Mouse (Mus musculus): ENCODE results near the gene Golph3l. TPM values are rescaled to one million over a fixed set of nuclear protein-coding genes. Genes with fewer than 3 reads are reported as not detected.
"Not testable (repeated sequence)": the region's sequence is repeated elsewhere in the genome, so short reads cannot be mapped to it uniquely, and the experiment has no call there.

Gene Golph3l
- 10 to 100 TPM; 13.6 to 14.5 TPM for total RNA-seq (2021)
- long read RNA-seq, experiment 1, transcript Golph3l-207 (5 exons, 2,836 nt), result major isoform, 11 of 14 reads
- long read RNA-seq, experiment 1, partial matches to known transcripts, result 0 of 14 reads
- long read RNA-seq, experiment 1, other reads (novel, unspliced or antisense), result 3 of 14 reads
- long read RNA-seq, experiment 2, transcript Golph3l-207 (5 exons, 2,836 nt), result major isoform, 9 of 9 reads
- long read RNA-seq, experiment 2, partial matches to known transcripts, result 0 of 9 reads
- long read RNA-seq, experiment 2, other reads (novel, unspliced or antisense), result 0 of 9 reads

DNA sequence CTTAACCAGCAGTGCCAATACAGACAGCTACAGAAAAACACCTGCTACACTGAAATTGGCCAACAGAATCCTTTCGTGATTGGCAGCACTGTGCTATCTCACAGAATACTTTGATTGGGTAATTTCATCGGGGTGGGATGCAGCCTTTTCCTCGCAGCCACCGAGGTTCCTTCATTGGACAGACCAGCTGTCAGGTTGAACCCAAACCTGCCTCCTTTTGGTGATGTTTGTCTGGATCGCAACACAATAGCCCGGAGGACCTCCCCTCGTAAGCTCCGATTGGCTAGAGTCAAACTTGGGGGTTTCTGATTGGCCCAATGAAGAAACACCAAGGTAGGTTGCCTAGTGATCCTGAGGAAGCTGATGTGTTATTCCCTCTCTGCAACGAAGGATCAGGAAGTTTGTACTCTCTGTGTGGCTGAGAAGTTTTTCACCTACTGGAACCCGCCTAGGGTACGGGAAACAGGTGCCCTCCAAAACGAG is at the start of gene Golph3l:
Golph3l (plus strand) TSS at position 331 of the 483 bp plus-strand sequence.
- intact Hi-C loops (cut with DNase I; ENCODE audit: low total_unique reads), result no loop called here
- peak; percentile 90 for DNase-seq

DNA sequence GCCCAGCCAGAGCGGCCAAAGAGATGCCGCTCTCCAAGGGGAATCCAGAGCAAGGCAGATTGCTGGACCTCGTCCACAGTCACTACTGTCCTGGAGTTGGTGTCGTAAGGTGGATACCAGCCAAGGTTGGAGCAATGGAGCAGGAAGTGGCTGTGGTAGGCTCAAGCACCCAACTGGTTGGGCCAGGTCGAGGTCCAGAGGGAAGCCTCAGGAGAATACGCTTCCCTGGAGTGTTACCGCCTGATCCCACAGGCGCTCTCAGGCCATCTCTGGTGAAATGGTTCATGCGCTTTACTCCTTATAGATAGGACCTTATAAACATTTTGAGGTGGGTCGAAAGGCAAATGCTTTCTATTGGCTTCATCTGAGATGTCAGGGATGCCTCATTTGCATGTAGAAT is 49.8 kb upstream of the Golph3l start:
- intact Hi-C loops (cut with DNase I; ENCODE audit: low total_unique reads), result no loop called here
- DNase-seq, result no peak

DNA sequence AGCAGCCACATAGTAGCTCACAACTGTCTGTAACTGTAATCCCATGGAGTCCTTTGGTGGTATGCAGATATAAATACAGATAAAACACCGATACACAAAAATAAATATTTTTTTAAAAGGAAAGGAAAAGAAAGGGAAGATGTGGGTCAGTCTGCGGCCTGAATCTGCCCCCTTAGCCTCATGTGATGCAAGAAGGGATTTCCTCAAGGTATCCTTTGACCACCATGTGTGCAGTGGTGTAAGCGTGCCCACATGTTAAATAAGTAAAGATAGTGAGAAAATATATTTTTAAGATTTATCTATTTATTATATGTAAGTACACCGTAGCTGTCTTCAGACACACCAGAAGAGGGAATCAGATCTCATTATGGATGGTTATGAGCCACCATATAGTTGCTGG is 48.9 kb upstream of the Golph3l start:
- intact Hi-C loops (cut with DNase I; ENCODE audit: low total_unique reads), result no loop called here
- DNase-seq, result no peak

DNA sequence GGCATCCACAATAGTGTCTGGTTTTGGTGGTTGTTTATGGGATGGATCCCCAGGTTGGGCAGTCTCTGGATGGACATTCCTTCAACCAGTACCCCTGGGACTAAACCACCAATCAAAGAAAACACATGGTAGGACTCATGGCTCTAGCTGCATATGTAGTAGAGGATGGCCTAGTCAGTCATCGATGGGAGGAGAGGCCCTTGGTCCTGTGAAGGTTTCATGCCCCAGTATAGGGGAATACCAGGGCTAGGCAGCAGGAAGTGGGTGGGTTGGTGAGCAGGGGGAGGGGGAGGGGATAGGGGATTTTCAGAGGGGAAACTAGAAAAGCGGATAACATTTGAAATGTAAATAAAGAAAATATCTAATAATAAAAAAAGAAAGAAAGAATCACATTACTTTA is 47.5 kb upstream of the Golph3l start:
- intact Hi-C loops (cut with DNase I; ENCODE audit: low total_unique reads); DNase-seq: not testable (repeated sequence)

DNA sequence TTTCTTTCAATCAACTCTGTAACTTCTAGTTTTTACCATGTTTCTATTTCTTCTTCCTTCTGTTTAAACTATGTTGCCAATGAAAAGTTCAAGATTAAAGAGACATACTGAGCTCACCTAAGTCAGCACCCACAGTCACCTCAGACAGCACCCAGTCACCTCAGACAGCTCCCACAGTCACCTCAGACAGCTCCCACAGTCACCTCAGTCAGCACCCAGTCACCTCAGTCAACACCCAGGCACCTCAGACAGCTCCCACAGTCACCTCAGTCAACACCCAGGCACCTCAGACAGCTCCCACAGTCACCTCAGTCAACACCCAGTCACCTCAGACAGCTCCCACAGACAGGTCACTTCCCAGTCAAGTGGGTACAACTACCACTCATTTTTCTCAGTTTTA is 46.6 kb upstream of the Golph3l start:
- DNase-seq, result no peak
- intact Hi-C loops (cut with DNase I; ENCODE audit: low total_unique reads), result no loop called here

DNA sequence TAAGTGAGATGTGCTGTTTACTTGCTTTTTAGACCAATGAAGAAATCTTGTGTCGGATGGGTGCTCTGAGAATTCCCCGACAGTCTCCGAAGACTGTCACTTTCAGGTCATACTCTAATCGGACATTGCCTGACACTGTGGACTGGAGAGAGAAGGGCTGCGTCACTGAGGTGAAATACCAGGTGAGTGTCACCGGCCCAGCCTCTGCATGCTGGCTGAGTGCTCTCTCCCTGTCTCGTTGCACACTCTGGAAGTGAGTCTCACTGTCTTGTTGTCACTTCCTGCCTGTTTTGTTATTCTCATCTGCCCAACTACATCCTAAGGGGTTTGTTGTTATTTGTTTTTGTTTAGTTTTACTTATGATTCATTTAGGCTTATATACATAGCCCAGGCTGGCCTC is 45.8 kb upstream of the Golph3l start:
- DNase-seq, result no peak
- intact Hi-C loops (cut with DNase I; ENCODE audit: low total_unique reads), result no loop called here

DNA sequence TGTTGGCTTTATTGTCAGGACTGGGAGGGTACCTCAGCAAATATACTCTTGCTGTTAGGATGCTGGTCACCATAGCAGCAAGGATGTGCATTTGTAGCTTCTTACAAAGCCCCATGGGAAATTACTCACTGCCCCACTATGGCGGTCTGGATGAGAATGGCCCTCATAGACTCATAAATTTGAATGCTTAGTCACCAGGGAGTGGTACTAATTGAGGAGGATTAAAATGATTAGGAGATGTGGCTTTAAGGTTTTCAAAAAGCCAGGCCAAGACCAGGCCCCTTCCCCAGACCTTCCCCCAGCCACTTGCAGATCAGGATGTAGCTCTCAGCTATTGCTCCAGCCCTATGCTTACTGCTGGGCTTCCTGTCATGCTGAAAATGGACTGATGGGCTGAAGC is 38.6 kb upstream of the Golph3l start:
- DNase-seq, result no peak
- intact Hi-C loops (cut with DNase I; ENCODE audit: low total_unique reads), result no loop called here

DNA sequence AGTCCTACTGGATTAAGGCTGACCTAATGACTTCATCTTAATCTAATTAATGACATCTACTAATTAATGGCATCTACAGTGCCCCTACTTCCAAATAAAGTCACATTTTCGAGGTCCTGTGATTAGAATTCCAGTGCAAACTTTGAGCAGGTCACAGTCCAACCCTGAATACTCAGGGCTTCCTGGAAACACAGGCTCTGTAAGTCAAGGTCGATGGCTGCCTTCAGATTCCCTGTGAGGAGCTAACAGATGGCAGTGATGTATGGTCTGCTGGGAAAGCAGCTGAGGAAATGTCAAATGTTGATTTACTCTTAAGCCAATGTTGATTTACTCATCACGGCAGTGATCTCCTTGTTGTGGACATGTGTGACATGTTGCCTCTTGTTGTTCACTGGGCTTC is 34.7 kb upstream of the Golph3l start:
- no peak for DNase-seq
- intact Hi-C loops (cut with DNase I; ENCODE audit: low total_unique reads), result no loop called here

DNA sequence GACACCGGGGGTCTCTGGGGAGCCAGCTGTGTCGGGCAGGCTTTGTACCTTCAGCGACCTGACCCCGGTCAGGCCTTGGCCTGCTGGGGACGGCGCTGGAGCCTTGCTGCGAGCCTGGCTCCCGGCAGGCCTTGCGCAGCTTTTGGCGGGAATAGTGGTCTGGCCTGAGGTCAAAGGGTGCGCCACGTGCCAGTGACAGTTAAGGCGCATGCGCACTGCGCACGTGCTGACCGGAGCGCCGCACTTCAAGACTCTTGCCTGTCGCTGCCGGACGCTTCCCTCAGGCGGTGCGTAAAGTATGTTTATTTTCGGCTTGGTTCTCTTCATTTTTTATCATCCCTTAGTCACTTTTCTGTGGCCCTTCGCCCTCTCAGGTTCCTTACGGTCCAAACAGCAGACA is 29.3 kb upstream of the Golph3l start, which contains the start of gene Hormad1:
Hormad1 (plus strand) TSS at position 241 of the 400 bp plus-strand sequence.
- no peak for DNase-seq
- intact Hi-C loops (cut with DNase I; ENCODE audit: low total_unique reads), result no loop called here

DNA sequence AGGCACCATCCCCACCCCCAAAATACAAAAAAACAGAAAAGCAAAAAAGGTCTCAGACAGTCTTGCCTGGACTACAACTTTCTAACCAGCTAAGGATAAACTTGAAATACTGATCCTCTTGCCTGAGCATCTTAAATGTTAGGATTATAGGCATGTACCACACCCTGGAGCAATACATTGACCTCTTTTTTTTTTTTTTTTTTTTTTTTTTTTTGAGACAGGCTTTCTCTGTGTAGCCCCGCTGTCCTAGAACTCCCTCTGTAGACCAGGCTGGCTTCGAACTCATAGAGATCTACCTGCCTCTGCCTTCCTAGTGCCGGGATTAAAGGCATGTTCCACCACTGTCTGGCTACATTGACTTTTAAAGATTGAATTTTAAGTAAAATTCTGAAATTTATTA is 28.0 kb upstream of the Golph3l start:
- DNase-seq, result no peak
- intact Hi-C loops (cut with DNase I; ENCODE audit: low total_unique reads), result no loop called here

DNA sequence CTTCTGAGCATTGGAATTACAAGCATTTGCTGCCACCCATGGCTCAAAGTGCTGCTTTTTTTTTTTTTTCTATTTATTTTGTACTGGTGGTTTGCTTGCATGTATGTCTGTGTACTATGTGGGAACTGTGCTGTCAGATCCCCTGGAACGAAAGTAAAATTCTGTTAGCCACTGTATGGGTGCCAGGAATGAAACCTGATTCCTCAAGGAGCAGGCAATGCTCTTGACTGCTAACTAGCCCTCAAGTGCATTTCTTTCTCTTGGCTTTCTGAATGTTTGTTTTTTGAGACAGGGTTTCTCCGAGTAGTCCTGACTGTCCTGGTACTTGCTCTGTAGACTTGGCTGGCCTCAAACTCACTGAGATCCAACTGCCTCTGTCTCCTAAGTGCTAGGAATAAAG is 26.9 kb upstream of the Golph3l start:
- no peak for DNase-seq
- intact Hi-C loops (cut with DNase I; ENCODE audit: low total_unique reads), result no loop called here

DNA sequence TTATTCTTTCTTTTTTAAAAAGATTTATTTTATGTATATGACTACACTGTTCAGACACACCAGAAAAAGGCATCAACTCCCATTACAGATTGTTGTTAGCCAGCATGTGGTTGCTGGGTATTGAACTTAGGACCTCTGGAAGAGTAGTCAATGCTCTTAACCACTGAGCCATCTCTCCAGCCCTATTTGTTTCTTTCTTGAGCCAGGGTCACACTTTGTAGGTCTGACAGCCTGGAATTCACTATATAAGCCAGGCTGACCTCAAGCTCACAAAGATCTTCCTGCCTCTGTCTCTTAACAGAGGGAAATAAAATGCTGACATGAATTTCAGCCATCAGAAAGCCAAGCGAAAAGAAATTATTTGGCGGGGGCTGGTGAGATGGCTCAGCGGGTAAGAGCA is 19.1 kb upstream of the Golph3l start:
- DNase-seq, result no peak
- intact Hi-C loops (cut with DNase I; ENCODE audit: low total_unique reads), result no loop called here

DNA sequence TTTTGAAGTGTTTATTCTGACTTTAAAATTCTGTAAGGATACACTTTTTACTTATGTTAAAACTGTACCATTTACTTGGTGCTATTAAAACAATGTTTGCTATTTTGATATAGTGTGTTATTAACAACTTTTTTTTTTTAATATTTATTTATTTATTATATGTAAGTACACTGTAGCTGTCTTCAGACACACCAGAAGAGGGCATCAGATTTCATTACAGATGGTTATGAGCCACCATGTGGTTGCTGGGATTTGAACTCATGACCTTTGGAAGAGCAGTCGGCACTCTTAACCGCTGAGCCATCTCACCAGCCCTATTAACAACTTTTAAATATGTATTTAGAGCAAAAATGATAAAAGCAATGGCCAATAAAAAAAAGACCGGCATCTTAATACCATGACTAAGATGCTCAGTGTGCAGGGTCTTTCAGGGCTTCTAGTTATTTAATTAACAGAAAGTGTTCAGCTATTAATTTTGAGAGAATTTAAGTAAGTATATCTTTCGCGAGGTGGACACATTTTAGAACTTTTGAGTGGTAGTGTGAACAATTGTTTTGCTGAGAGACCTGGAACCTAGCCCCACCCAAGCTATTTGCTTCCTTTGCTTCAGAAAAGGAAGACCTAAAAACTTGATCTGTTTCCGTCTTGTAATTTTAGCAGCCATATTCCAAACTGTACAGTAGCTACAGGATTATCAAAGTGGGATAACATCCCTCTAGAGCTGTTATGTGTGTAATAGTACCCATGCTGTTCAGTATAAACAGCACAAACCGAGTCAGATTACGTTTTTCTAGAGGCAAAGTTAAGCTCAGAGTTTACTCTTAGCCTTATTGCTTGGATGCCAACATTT is 755 bp upstream of the Golph3l start:
- DNase-seq, result no peak

DNA sequence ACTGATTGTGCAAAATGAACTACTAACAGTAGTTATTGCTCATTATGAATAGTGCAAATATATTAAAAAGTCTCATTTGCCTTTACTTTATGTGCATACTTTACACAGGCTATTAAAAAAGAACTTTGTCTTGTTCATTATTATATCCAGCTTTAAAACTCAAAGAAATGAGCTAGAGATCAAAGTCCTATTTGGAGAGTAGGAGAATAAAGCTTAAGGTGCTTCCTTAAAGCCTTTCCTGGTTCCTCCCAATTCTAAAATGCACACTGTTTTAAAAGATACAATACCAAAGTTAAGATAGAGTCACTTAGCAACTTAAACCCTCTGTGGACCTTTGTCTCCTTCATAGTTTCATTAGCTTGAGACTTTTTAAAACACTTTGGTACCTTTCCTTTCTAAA is 10.0 kb downstream of the Golph3l start:
- DNase-seq, result no peak

More for the DNA sequence above, 755 bp upstream of the Golph3l start:
- intact Hi-C loops (cut with DNase I; ENCODE audit: low total_unique reads), result no loop called here

DNA sequence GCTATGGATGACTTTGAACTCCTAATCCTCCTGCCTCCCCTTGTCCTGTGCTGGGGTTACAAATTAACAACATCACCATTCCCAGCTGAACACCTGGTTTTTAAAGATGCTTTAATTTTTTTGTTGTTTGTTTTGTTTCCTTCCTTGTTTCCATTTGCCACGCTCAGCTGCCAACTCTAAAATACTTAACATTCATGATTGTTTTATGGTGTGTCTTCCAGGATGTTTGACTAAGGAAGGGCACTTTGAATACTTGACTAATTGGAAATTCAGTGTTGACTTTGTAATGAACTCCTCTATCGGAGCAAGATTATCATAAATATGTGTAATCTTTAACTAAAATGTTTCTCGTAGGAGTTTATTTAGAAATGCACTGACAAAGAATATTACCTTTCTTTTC is 12.6 kb downstream of the Golph3l start:
- intact Hi-C loops (cut with DNase I; ENCODE audit: low total_unique reads), result no loop called here
- no peak for DNase-seq

More for the DNA sequence above, 10.0 kb downstream of the Golph3l start:
- intact Hi-C loops (cut with DNase I; ENCODE audit: low total_unique reads), result no loop called here

DNA sequence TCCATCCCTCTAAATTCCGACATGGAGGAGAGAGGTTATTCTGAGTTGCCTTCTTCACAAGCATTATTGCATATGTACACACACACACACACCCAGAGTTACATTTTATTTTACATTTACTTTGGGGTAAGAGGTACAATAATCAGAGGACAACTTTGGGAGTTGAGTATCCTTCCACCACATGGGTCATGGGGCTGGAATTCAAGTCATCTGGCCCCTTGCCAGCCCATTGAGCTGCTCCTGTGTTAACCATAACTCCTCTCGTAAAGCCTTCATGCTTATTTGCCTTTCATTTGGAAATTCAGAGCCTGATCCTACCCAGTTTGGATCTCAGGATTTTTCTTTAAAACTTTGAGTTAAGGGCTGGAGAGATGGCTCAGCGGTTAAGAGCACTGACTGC is 17.4 kb downstream of the Golph3l start:
- DNase-seq, result no peak
- intact Hi-C loops (cut with DNase I; ENCODE audit: low total_unique reads), result no loop called here

DNA sequence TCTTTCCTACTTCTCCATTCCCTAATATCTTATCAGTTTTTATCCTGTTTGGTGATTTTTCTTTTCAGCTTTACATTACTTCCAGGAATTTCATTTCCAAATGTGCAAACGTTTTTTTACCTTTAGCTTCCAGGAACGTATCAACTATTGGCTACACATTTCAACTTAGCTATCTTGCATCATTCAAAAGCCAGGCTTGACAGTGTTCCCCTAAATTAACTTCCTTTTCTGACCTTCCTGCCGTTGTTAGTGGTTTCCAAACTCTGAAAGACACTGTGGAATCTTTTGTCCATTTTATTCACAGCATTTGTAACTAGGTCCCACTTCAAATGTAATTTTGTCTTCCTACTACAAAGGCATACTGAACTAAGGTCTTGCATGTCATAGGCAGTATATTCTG is 20.5 kb downstream of the Golph3l start:
- intact Hi-C loops (cut with DNase I; ENCODE audit: low total_unique reads), result no loop called here
- DNase-seq, result no peak

DNA sequence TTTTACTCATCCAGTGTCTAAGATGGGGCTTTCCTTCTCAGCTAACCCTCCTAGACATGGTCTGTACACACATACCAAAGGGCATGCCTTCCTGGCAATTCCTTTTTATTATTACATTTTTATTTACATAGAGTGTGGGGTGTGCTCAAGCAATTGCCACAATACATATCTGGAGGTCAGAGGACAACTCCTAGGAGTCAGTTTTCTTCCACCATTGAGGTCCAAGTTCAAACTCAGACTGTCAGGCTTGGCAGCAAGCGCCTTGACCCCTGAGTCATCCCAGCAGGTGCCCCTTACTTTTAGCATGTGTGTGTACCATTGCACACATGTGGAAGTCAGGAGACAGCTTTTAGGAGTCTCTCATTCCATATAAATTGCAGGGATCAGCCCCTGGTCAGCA is 25.3 kb downstream of the Golph3l start:
- no peak for DNase-seq
- intact Hi-C loops (cut with DNase I; ENCODE audit: low total_unique reads), result no loop called here

DNA sequence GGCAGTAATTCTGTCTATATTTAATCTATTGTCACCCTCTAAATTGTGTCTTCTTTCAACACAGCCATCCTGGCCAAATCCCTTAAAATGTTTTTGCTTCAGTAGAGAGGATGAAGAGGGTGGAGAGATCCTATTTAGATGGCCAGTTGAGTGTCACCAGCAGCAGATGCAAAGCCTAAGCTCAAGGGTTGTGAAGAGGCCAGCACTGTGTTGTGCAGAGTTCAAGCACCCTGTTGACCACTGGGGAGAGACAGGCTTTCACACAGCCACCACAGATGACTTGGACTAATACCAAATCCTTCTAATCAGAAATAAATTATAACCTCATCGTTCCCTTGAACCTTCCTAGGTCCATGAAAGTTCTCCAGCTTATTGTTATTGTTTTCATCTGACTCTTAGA is 29.8 kb downstream of the Golph3l start:
- no peak for DNase-seq
- intact Hi-C loops (cut with DNase I; ENCODE audit: low total_unique reads), result no loop called here

DNA sequence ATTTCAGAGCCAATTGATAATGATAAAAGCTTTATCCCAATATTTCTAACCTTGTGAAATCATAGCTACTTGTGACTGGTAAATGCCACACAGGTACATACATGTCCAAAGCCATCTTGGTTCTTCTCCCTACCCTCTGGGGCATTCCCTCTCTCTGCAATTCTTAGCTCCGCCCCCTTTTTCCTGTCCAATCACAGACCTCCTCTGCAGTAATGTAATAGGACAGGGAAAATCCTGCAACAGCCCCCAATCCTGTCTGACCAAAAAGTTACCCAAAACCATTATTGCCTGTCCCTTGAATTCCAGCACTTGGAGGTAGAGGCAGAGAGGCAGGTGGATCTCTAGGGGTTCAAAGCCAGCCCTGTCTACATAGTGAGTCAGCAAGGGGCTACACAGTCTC is 32.5 kb downstream of the Golph3l start:
- no peak for DNase-seq
- intact Hi-C loops (cut with DNase I; ENCODE audit: low total_unique reads), result no loop called here

DNA sequence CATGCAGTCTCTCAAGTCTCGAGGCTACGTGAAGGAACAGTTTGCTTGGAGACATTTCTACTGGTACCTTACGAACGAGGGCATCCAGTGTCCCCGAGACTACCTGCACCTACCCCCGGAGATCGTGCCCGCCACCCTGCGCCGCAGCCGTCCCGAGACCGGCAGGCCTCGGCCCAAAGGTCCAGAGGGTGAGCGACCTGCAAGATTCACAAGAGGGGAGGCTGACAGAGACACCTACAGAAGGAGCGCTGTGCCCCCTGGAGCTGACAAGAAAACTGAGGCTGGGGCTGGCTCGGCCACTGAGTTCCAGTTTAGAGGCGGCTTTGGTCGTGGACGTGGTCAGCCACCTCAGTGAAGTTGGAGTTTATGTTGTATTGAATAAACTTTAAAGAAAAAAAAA is 33.7 kb downstream of the Golph3l start:
- intact Hi-C loops (cut with DNase I; ENCODE audit: low total_unique reads); DNase-seq: not testable (repeated sequence)
